Mouse (Mus musculus) megakaryocyte progenitor cell, adult 5-6 weeks (primary cell): ENCODE measurements around the gene H2-DMb2. TPM values are rescaled to one million over a fixed set of nuclear protein-coding genes. Genes with fewer than 3 reads are reported as not detected.

Source experiments
- ATAC-seq: replicated peaks from 2 replicates; pipeline ENCODE4 v1.8.0; 2016; ENCODE audit warnings: mild to moderate bottlenecking, moderate TSS enrichment, inconsistent platforms; ENCODE audit not compliant: poor library complexity
- total RNA-seq, 2 experiments: library from RNA; stranded (forward) in 1 of 2; stranded (reverse) in 1 of 2; fragments of 157-497, 149-512 nt in 1 of 2; fragments of 200-1000 nt in 1 of 2; gene quantifications; 2 replicates each; pipeline versions ENCODE4 v1.2.3 to v1.2.4; 2015 to 2017

H2-DMb2 gene
- total RNA-seq, 2 experiments from 2014 or later, result 3.9 to 8.5 TPM

DNA sequence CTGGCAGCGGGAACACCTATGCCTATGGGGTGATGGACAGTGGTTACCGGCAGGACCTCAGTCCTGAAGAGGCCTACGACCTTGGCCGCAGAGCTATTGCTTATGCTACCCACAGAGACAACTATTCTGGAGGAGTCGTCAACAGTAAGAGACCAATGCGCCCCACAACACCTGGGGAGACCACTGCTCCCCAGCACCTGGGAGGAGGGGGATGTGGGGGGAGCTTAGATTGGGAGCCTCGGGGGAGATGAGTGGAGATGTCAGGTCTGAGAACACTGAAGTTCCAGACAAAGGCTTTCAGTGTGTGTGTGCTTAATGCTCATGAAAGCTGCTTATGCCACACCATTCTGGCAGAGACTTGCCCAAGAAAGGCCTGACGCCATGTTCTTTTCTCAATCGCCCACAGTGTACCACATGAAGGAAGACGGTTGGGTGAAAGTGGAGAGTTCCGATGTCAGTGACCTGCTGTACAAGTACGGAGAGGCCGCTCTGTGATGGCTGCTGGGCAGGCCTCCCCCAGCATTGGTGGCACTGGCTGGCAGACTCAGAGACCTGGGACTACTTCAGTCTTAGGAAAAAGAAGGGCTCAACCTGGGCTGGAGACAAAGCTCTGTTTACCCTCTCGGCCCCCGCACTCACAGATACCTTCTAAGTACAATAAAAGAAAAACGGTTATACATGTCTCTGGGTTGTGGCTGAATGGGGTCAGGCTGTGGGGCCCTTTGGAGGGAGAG lies 57.8 kb downstream of the H2-DMb2 start:
- no peak for ATAC-seq

Other genes starting within 250 kb of the H2-DMb2 start
Only the 30 nearest of the 31 such genes appear.
- gene Daxx, start 233.9 kb upstream of the H2-DMb2 start, total RNA-seq (2015), result 35.7 and 44.5 TPM in 2 replicates
- 28.7 and 32.1 TPM in 2 replicates for gene Daxx, start 233.9 kb upstream of the H2-DMb2 start, total RNA-seq (2017)
- gene Tapbp, start 227.4 kb upstream of the H2-DMb2 start, total RNA-seq (2015), result 51.0 and 56.8 TPM in 2 replicates
- 47.6 and 48.0 TPM in 2 replicates for gene Tapbp, start 227.4 kb upstream of the H2-DMb2 start, total RNA-seq (2017)
- 10.0 and 11.5 TPM in 2 replicates for gene Zbtb22, start 227.4 kb upstream of the H2-DMb2 start, total RNA-seq (2015)
- gene Zbtb22, start 227.4 kb upstream of the H2-DMb2 start, total RNA-seq (2017), result 13.3 and 19.2 TPM in 2 replicates
- gene Rgl2, start 213.8 kb upstream of the H2-DMb2 start, total RNA-seq (2015), result 20.3 and 22.7 TPM in 2 replicates
- 37.9 and 47.9 TPM in 2 replicates for gene Rgl2, start 213.8 kb upstream of the H2-DMb2 start, total RNA-seq (2017)
- gene Pfdn6, start 203.0 kb upstream of the H2-DMb2 start, total RNA-seq (2015), result 124 and 132 TPM in 2 replicates
- 144 and 218 TPM in 2 replicates for gene Pfdn6, start 203.0 kb upstream of the H2-DMb2 start, total RNA-seq (2017)
- gene Wdr46, start 202.6 kb upstream of the H2-DMb2 start, total RNA-seq (2015), result 43.7 and 53.1 TPM in 2 replicates
- 64.4 and 65.4 TPM in 2 replicates for gene Wdr46, start 202.6 kb upstream of the H2-DMb2 start, total RNA-seq (2017)
- gene B3galt4, start 191.8 kb upstream of the H2-DMb2 start, total RNA-seq (2015), result 1.1 and 2.7 TPM in 2 replicates
- gene B3galt4, start 191.8 kb upstream of the H2-DMb2 start, total RNA-seq (2017), result 5.8 and 7.6 TPM in 2 replicates
- 16.6 and 19.1 TPM in 2 replicates for gene Vps52, start 187.5 kb upstream of the H2-DMb2 start, total RNA-seq (2015)
- gene Vps52, start 187.5 kb upstream of the H2-DMb2 start, total RNA-seq (2017), result 13.7 and 15.7 TPM in 2 replicates
- 3,964 and 4,103 TPM in 2 replicates for gene Rps18, start 187.3 kb upstream of the H2-DMb2 start, total RNA-seq (2015)
- 1,202 and 1,622 TPM in 2 replicates for gene Rps18, start 187.3 kb upstream of the H2-DMb2 start, total RNA-seq (2017)
- 914 and 1,011 TPM in 2 replicates for gene H2-K1, start 143.0 kb upstream of the H2-DMb2 start, total RNA-seq (2015)
- 697 and 748 TPM in 2 replicates for gene H2-K1, start 143.0 kb upstream of the H2-DMb2 start, total RNA-seq (2017)
- gene Ring1, start 118.6 kb upstream of the H2-DMb2 start, total RNA-seq (2015), result 8.1 and 9.6 TPM in 2 replicates
- 9.8 and 12.7 TPM in 2 replicates for gene Ring1, start 118.6 kb upstream of the H2-DMb2 start, total RNA-seq (2017)
- gene H2-Ke6, start 115.2 kb upstream of the H2-DMb2 start, total RNA-seq (2015), result 61.7 and 65.6 TPM in 2 replicates
- 36.6 and 46.5 TPM in 2 replicates for gene H2-Ke6, start 115.2 kb upstream of the H2-DMb2 start, total RNA-seq (2017)
- 6.2 and 9.5 TPM in 2 replicates for gene Slc39a7, start 111.6 kb upstream of the H2-DMb2 start, total RNA-seq (2015)
- gene Slc39a7, start 111.6 kb upstream of the H2-DMb2 start, total RNA-seq (2017), result 101 and 107 TPM in 2 replicates
- gene Rxrb, start 111.5 kb upstream of the H2-DMb2 start, total RNA-seq (2015), result 22.1 and 22.2 TPM in 2 replicates
- 34.2 and 42.6 TPM in 2 replicates for gene Rxrb, start 111.5 kb upstream of the H2-DMb2 start, total RNA-seq (2017)
- gene Col11a2, start 103.9 kb upstream of the H2-DMb2 start, total RNA-seq (2015), result 0.83 and 0.94 TPM in 2 replicates
- gene Col11a2, start 103.9 kb upstream of the H2-DMb2 start, total RNA-seq (2017), result 1.9 and 3.1 TPM in 2 replicates
- gene H2-Oa, start 51.0 kb upstream of the H2-DMb2 start, total RNA-seq (2015), result 7.7 and 9.6 TPM in 2 replicates
- gene H2-Oa, start 51.0 kb upstream of the H2-DMb2 start, total RNA-seq (2017), result 2.7 TPM in 2 replicates
- 72.0 and 74.5 TPM in 2 replicates for gene H2-DMa, start 23.8 kb upstream of the H2-DMb2 start, total RNA-seq (2015)
- gene H2-DMa, start 23.8 kb upstream of the H2-DMb2 start, total RNA-seq (2017), result 56.5 and 61.1 TPM in 2 replicates
- gene Brd2, start 20.7 kb upstream of the H2-DMb2 start, total RNA-seq (2015), result 269 and 306 TPM in 2 replicates
- 260 and 284 TPM in 2 replicates for gene Brd2, start 20.7 kb upstream of the H2-DMb2 start, total RNA-seq (2017)
- 36.2 and 39.4 TPM in 2 replicates for gene H2-DMb1, start 9.8 kb downstream of the H2-DMb2 start, total RNA-seq (2015)
- gene H2-DMb1, start 9.8 kb downstream of the H2-DMb2 start, total RNA-seq (2017), result 47.0 and 60.3 TPM in 2 replicates
- gene Tap1, start 44.2 kb downstream of the H2-DMb2 start, total RNA-seq (2015), result 27.6 and 30.5 TPM in 2 replicates
- 62.5 and 82.8 TPM in 2 replicates for gene Tap1, start 44.2 kb downstream of the H2-DMb2 start, total RNA-seq (2017)
- gene Psmb9, start 44.5 kb downstream of the H2-DMb2 start, total RNA-seq (2015), result 112 and 120 TPM in 2 replicates
- gene Psmb9, start 44.5 kb downstream of the H2-DMb2 start, total RNA-seq (2017), result 122 and 126 TPM in 2 replicates
- 289 and 290 TPM in 2 replicates for gene Psmb8, start 54.4 kb downstream of the H2-DMb2 start, total RNA-seq (2015)
- 461 and 471 TPM in 2 replicates for gene Psmb8, start 54.4 kb downstream of the H2-DMb2 start, total RNA-seq (2017)
- gene Tap2, start 60.2 kb downstream of the H2-DMb2 start, total RNA-seq (2015), result 8.5 and 17.1 TPM in 2 replicates
- gene Tap2, start 60.2 kb downstream of the H2-DMb2 start, total RNA-seq (2017), result 54.6 and 67.9 TPM in 2 replicates
- 6.6 and 13.1 TPM in 2 replicates for gene H2-Ob, start 95.6 kb downstream of the H2-DMb2 start, total RNA-seq (2015)
- gene H2-Ob, start 95.6 kb downstream of the H2-DMb2 start, total RNA-seq (2017), result 3.7 and 8.6 TPM in 2 replicates
- 50.0 and 61.3 TPM in 2 replicates for gene H2-Ab1, start 114.4 kb downstream of the H2-DMb2 start, total RNA-seq (2015)
- gene H2-Ab1, start 114.4 kb downstream of the H2-DMb2 start, total RNA-seq (2017), result 45.2 and 81.5 TPM in 2 replicates
- 30.1 and 37.9 TPM in 2 replicates for gene H2-Aa, start 144.5 kb downstream of the H2-DMb2 start, total RNA-seq (2015)
- 10.3 and 24.6 TPM in 2 replicates for gene H2-Aa, start 144.5 kb downstream of the H2-DMb2 start, total RNA-seq (2017)
- gene H2-Eb1, start 162.6 kb downstream of the H2-DMb2 start, total RNA-seq (2015), result 5.0 and 5.6 TPM in 2 replicates
- gene H2-Eb1, start 162.6 kb downstream of the H2-DMb2 start, total RNA-seq (2017), result 11.2 and 17.2 TPM in 2 replicates
- gene H2-Eb2, start 182.4 kb downstream of the H2-DMb2 start, total RNA-seq (2015), result 0.02 TPM in 1 of 2 replicates, not detected in the other
- not detected in 2 replicates for gene H2-Eb2, start 182.4 kb downstream of the H2-DMb2 start, total RNA-seq (2017)
- gene Btnl2, start 211.5 kb downstream of the H2-DMb2 start, total RNA-seq (2015), result not detected in 2 replicates
- not detected in 2 replicates for gene Btnl2, start 211.5 kb downstream of the H2-DMb2 start, total RNA-seq (2017)
- not detected in 2 replicates for gene Btnl1, start 233.8 kb downstream of the H2-DMb2 start, total RNA-seq (2015)
- not detected in 2 replicates for gene Btnl1, start 233.8 kb downstream of the H2-DMb2 start, total RNA-seq (2017)